Mouse (Mus musculus) olfactory bulb, adult 2 months (tissue): ENCODE measurements around the gene Stat5a.

Experiments used
- CTCF ChIP-seq: fragments of 200-500 bp; IDR thresholded peaks from 2 replicates; pipeline ENCODE4 v1.5.1; 2012; ENCODE audit warnings: low read depth, mild to moderate bottlenecking, low read length, moderate library complexity; ENCODE audit not compliant: insufficient read depth
- POLR2A ChIP-seq: fragments of 200-500 bp; IDR thresholded peaks from 2 replicates; pipeline ENCODE4 v1.6.1; 2012; ENCODE audit warnings: mild to moderate bottlenecking, low read depth, low read length, moderate library complexity; ENCODE audit not compliant: insufficient read depth

GRCm38 (mm10) chr11:100906885-100907284, 47.7 kb downstream of the Stat5a start:
- no peak for TF ChIP-seq POLR2A
- TF ChIP-seq CTCF = no peak
